Mouse (Mus musculus) G1E-ER4 (cell line): Measurements from ENCODE around the gene Sox15. TPM values are rescaled to one million over a fixed set of nuclear protein-coding genes. Genes with fewer than 3 reads are reported as not detected.

ENCODE experiments used
- GATA1 ChIP-seq: IDR thresholded peaks from one replicate; pipeline ENCODE4 v1.8.0; 2012; ENCODE audit warnings: low read length, inconsistent platforms
- polyA plus RNA-seq: library from polyadenylated mRNA; stranded (reverse); fragments of >175 nt; gene quantifications from 2 replicates; pipeline ENCODE4 v1.2.3, GENCODE M21; 2012

Sox15 gene
- polyA plus RNA-seq, 1 experiment, result 0.30 TPM

- no peak for TF ChIP-seq GATA1
Measured at GRCm38 (mm10) chr11:69629802-69630201, 25.3 kb upstream of the Sox15 start.

GRCm38 (mm10) chr11:69632284-69633089, 22.6 kb upstream of the Sox15 start, which contains the start of gene Fxr2:
Gene Fxr2, plus strand, starts transcription at chr11:69632990.
- TF ChIP-seq GATA1, result no peak

- no peak for TF ChIP-seq GATA1
Measured at GRCm38 (mm10) chr11:69633128-69633866, 21.8 kb upstream of the Sox15 start.

- no peak for TF ChIP-seq GATA1
Measured at GRCm38 (mm10) chr11:69635471-69635870, 19.6 kb upstream of the Sox15 start.

GRCm38 (mm10) chr11:69645860-69646259, 9.3 kb upstream of the Sox15 start:
- TF ChIP-seq GATA1, result no peak

GRCm38 (mm10) chr11:69653399-69653798, 1.7 kb upstream of the Sox15 start:
- TF ChIP-seq GATA1, result no peak

- no peak for TF ChIP-seq GATA1
Measured at GRCm38 (mm10) chr11:69654760-69655159, 354 bp upstream of the Sox15 start.

- TF ChIP-seq GATA1, result no peak
Measured at GRCm38 (mm10) chr11:69656065-69656455, 946 bp downstream of the Sox15 start.

- no peak for TF ChIP-seq GATA1
Measured at GRCm38 (mm10) chr11:69656617-69657461, 1.7 kb downstream of the Sox15 start.

GRCm38 (mm10) chr11:69657462-69657881, 2.4 kb downstream of the Sox15 start:
- TF ChIP-seq GATA1, result no peak

GRCm38 (mm10) chr11:69661221-69661881, 6.2 kb downstream of the Sox15 start:
- no peak for TF ChIP-seq GATA1

- no peak for TF ChIP-seq GATA1
Measured at GRCm38 (mm10) chr11:69662213-69662966, 7.3 kb downstream of the Sox15 start, which contains the start of gene Mpdu1. Gene Mpdu1, minus strand, starts transcription at chr11:69662642.

- no peak for TF ChIP-seq GATA1
Measured at GRCm38 (mm10) chr11:69662967-69663671, 8.0 kb downstream of the Sox15 start.

GRCm38 (mm10) chr11:69663795-69664194, 8.7 kb downstream of the Sox15 start:
- TF ChIP-seq GATA1, result no peak

- no peak for TF ChIP-seq GATA1
Measured at GRCm38 (mm10) chr11:69664841-69665240, 9.7 kb downstream of the Sox15 start.
